Mouse (Mus musculus): Measurements from ENCODE around the gene Foxn4. TPM values are rescaled to one million over a fixed set of nuclear protein-coding genes. Genes with fewer than 3 reads are reported as not detected.

Foxn4 gene
- polyA plus RNA-seq, 1 experiment from 2014 or later, result not detected

DNA sequence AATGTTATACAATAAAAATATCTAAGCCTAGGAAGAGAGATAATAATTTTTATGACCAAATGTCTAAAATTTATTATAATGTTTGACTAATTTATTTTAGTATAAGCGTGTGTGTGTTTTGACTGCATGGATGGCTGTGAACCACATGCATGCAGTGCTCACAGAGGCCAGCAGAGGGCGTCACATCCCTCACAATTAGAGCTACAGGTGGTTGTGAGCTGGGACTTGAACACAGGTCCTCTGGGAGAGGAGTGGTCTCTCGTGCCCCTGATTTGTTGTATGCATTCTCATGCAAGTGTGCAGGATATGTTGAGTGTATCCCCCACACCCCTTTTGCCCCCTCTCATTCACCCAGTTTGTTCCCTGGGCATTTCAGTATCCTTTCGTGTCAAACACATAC lies 12.5 kb upstream of the Foxn4 start:
- Histone ChIP-seq H3K4me1 (ENCODE audit: control insufficient read depth in 2 of 2, insufficient read depth in 2 of 2, low read length in 2 of 2) (no peaks in the 10 kb centered on the region), H3K9me3 (ENCODE audit: control insufficient read depth, low read length) (no peaks in the 10 kb centered on the region), H3K36me3 (ENCODE audit: control insufficient read depth, insufficient read depth, low read length) (no peaks in the 10 kb centered on the region), H3K27ac (replicated peaks in 1 of 2; ENCODE audit: control insufficient read depth in 1 of 2, insufficient read depth in 1 of 2, low read depth in 2 of 2, low read length in 2 of 2) (no peak overlapping the region), H3K4me3 (ENCODE audit: control insufficient read depth in 1 of 2, insufficient read depth in 1 of 2, low read depth in 1 of 2, low read length in 2 of 2) (no peak overlapping the region), H3K27me3 (ENCODE audit: control insufficient read depth, insufficient read depth, low read length) (peaks cover 14% of the 10 kb centered on the region), H3K9ac (ENCODE audit: low read length) (no peak overlapping the region), H3K4me2 (ENCODE audit: low read length) (no peak overlapping the region)
- ATAC-seq (ENCODE audit: insufficient number of reproducible peaks, insufficient read depth, low FRiP score, low read depth), result no peak
- whole genome bisulfite sequencing, result 65% methylated on average over 4 of the region's 4 CpGs

DNA sequence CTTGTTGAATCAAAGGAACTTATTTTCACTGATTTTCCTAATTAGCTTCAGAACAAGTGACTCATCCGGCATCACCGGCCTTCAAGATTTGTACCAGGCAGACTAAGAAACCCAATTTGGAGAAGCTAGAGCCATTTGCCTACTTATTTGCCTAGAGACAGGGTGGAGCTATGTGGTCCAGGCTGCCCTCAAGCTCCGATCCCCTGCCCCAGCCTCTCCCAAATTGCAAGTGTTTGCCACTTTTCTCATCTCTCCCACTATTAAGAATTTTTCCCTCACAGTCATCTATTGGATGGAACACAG lies 11.7 kb upstream of the Foxn4 start:
- peaks cover 17% of the 10 kb centered on the region for H3K27me3 ChIP-seq (ENCODE audit: control insufficient read depth, insufficient read depth, low read length)
- no peak for ATAC-seq (ENCODE audit: insufficient number of reproducible peaks, insufficient read depth, low FRiP score, low read depth)

DNA sequence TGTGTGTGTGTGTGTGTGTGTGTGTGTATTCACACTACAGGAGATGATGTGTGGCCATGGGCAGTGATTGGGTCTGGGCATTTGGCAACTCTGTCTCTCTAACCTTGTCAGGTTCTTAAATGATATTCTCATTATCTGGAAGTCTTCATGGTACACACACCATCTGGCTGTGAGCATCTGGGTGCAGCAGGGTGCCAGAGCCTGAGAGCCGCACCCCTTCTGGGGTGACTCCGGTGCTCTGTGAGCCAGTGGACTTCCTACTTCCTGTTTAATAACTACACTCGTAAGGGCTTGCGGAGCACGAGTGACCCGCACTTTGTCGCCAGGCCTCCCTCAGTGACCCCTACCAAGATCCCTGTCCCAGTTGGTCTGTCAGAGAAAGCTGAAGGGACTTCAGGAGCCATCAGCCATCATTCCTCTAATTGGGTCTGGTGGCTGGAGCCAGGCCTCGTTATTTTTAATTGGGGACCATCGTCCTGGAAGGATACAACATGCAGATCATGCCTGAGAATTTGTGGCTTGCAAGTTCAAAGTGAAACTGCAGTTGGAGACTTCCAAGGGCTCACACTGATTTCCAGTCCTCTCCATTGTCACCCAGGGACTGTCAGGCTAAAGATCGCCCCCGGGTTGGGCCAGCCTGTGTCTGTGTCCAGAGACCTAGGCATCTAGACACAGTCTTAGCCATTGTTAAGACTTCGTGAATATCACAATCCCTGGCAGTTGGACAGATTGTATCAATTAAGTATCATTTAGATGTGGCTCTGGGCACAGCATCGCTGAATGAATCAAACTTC lies 11.2 kb upstream of the Foxn4 start:
- Histone ChIP-seq H3K27me3 (ENCODE audit: control insufficient read depth, insufficient read depth, low read length) (peaks cover 17% of the 10 kb centered on the region), H3K4me1 (ENCODE audit: control insufficient read depth in 2 of 2, insufficient read depth in 2 of 2, low read length in 2 of 2) (no peaks in the 10 kb centered on the region), H3K9me3 (ENCODE audit: control insufficient read depth, low read length) (no peaks in the 10 kb centered on the region), H3K4me2 (ENCODE audit: low read length) (no peak overlapping the region), H3K27ac (replicated peaks in 1 of 2; ENCODE audit: control insufficient read depth in 1 of 2, insufficient read depth in 1 of 2, low read depth in 2 of 2, low read length in 2 of 2) (no peak overlapping the region), H3K36me3 (ENCODE audit: control insufficient read depth, insufficient read depth, low read length) (no peaks in the 10 kb centered on the region), H3K4me3 (ENCODE audit: control insufficient read depth in 1 of 2, insufficient read depth in 1 of 2, low read depth in 1 of 2, low read length in 2 of 2) (no peak overlapping the region), H3K9ac (ENCODE audit: low read length) (no peak overlapping the region)
- ATAC-seq (ENCODE audit: insufficient number of reproducible peaks, insufficient read depth, low FRiP score, low read depth), result no peak
- WGBS, result 75% methylated on average over 13 of the region's 13 CpGs

More for the DNA sequence above, 11.7 kb upstream of the Foxn4 start:
- 84% methylated on average over 3 of the region's 3 CpGs for WGBS
- Histone ChIP-seq H3K4me2 (ENCODE audit: low read length) (no peak overlapping the region), H3K4me3 (ENCODE audit: control insufficient read depth in 1 of 2, insufficient read depth in 1 of 2, low read depth in 1 of 2, low read length in 2 of 2) (no peak overlapping the region), H3K36me3 (ENCODE audit: control insufficient read depth, insufficient read depth, low read length) (no peaks in the 10 kb centered on the region), H3K9ac (ENCODE audit: low read length) (no peak overlapping the region), H3K27ac (replicated peaks in 1 of 2; ENCODE audit: control insufficient read depth in 1 of 2, insufficient read depth in 1 of 2, low read depth in 2 of 2, low read length in 2 of 2) (no peak overlapping the region), H3K9me3 (ENCODE audit: control insufficient read depth, low read length) (no peaks in the 10 kb centered on the region), H3K4me1 (ENCODE audit: control insufficient read depth in 2 of 2, insufficient read depth in 2 of 2, low read length in 2 of 2) (no peaks in the 10 kb centered on the region)

DNA sequence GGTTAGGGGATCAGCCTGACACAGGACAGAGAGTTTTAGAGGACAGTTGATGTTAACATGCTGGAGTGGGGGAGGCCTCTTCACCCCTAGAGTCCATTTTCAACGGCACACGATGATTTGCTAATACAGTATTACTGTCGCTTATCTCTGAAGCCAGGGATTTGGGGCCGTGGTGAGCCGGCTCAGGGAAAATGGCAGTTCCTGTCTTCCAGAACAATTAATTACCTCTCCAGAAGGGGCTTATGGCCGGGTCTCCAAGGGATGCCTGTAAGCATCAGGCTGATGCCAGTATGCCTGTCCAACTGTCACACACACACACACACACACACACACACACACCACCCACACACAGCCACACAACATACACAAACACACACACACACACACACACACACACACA lies 8.7 kb upstream of the Foxn4 start:
- H3K27me3 ChIP-seq (ENCODE audit: control insufficient read depth, insufficient read depth, low read length), result peaks cover 26% of the 10 kb centered on the region
- no peak overlapping the region for H3K9ac ChIP-seq (ENCODE audit: low read length)
- no peaks in the 10 kb centered on the region for H3K9me3 ChIP-seq (ENCODE audit: control insufficient read depth, low read length)
- no peak for ATAC-seq (ENCODE audit: insufficient number of reproducible peaks, insufficient read depth, low FRiP score, low read depth)
- WGBS, result 35% methylated on average over 6 of the region's 6 CpGs
- H3K4me1 ChIP-seq (ENCODE audit: control insufficient read depth in 2 of 2, insufficient read depth in 2 of 2, low read length in 2 of 2), result no peaks in the 10 kb centered on the region
- no peak overlapping the region for H3K4me2 ChIP-seq (ENCODE audit: low read length)
- no peak overlapping the region for H3K4me3 ChIP-seq (ENCODE audit: control insufficient read depth in 1 of 2, insufficient read depth in 1 of 2, low read depth in 1 of 2, low read length in 2 of 2)
- no peak overlapping the region for H3K27ac ChIP-seq (replicated peaks in 1 of 2; ENCODE audit: control insufficient read depth in 1 of 2, insufficient read depth in 1 of 2, low read depth in 2 of 2, low read length in 2 of 2)
- H3K36me3 ChIP-seq (ENCODE audit: control insufficient read depth, insufficient read depth, low read length), result no peaks in the 10 kb centered on the region

DNA sequence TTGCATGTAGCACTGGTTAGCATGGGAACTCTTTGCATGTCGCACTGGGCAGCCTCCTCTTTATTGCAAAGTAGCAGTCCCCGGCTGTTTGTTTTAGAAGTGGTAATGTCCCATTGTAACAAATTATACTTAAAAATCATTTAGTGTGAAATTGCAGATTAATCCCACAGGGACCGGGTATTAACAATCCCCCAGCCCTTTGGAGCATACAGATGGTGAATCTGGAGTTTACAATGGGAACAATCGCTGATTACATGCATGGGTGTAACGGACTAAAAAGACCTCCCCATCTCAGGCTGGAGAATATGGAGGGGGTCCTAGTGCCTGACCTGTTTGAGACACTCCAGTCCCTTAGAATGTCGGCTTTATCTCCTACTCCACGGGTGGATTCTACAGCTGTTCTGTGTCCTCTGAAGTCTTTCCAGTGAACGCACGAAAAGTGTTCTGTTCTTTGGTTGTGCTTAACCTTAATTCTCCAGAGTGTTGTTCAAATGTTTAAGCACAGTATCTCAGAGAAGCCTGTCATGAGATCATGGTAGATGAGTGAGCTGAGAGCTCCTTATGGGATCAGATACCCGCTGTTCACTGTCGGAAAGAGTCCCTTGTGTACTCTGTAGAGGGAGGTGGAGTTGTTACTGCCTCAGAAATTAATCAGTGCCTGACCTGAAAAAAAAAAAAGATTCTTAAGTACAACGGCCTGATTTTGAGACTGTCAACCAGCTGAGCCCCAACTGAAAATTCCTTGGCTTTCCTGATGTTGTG lies 6.0 kb upstream of the Foxn4 start:
- H3K9ac ChIP-seq (ENCODE audit: low read length), result no peak overlapping the region
- peaks cover 53% of the 10 kb centered on the region for H3K27me3 ChIP-seq (ENCODE audit: control insufficient read depth, insufficient read depth, low read length)
- no peak overlapping the region for H3K27ac ChIP-seq (replicated peaks in 1 of 2; ENCODE audit: control insufficient read depth in 1 of 2, insufficient read depth in 1 of 2, low read depth in 2 of 2, low read length in 2 of 2)
- 47% methylated on average over 12 of the region's 12 CpGs for WGBS
- H3K4me3 ChIP-seq (ENCODE audit: control insufficient read depth in 1 of 2, insufficient read depth in 1 of 2, low read depth in 1 of 2, low read length in 2 of 2), result no peak overlapping the region
- H3K4me1 ChIP-seq (ENCODE audit: control insufficient read depth in 2 of 2, insufficient read depth in 2 of 2, low read length in 2 of 2), result no peaks in the 10 kb centered on the region
- ATAC-seq (ENCODE audit: insufficient number of reproducible peaks, insufficient read depth, low FRiP score, low read depth), result no peak
- H3K36me3 ChIP-seq (ENCODE audit: control insufficient read depth, insufficient read depth, low read length), result no peaks in the 10 kb centered on the region
- no peaks in the 10 kb centered on the region for H3K9me3 ChIP-seq (ENCODE audit: control insufficient read depth, low read length)
- H3K4me2 ChIP-seq (ENCODE audit: low read length), result no peak overlapping the region

DNA sequence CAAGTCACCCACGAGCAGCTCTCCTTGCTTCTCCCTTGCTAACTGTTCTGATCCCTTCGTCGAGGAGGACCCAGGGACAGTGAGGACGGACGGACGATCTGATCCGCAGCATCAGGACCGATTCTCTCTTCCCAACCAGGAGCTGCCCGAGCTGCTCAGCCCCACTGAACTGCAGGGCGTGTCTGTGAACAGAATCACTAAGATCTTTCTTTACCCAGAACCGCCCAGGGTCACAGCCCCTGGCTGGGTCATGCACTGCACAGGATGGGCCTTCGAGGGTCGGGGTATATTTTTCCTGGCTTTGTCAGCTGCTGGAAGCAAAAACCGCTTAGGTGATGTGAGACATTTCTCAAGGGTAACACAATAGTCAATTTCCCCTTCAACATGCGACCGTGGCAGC lies 2.4 kb upstream of the Foxn4 start:
- Histone ChIP-seq H3K36me3 (ENCODE audit: control insufficient read depth, insufficient read depth, low read length) (no peaks in the 10 kb centered on the region), H3K4me1 (ENCODE audit: control insufficient read depth in 2 of 2, insufficient read depth in 2 of 2, low read length in 2 of 2) (peaks cover 0 to 9% of the 10 kb centered on the region in 2 experiments; a peak in 3 of 4 replicates), H3K4me2 (ENCODE audit: low read length) (no peak overlapping the region), H3K4me3 (ENCODE audit: control insufficient read depth in 1 of 2, insufficient read depth in 1 of 2, low read depth in 1 of 2, low read length in 2 of 2) (no peak overlapping the region), H3K27me3 (ENCODE audit: control insufficient read depth, insufficient read depth, low read length) (peaks cover 88% of the 10 kb centered on the region), H3K9ac (ENCODE audit: low read length) (no peak overlapping the region), H3K27ac (replicated peaks in 1 of 2; ENCODE audit: control insufficient read depth in 1 of 2, insufficient read depth in 1 of 2, low read depth in 2 of 2, low read length in 2 of 2) (no peak overlapping the region), H3K9me3 (ENCODE audit: control insufficient read depth, low read length) (no peaks in the 10 kb centered on the region)
- WGBS, result 46% methylated on average over 16 of the region's 16 CpGs
- no peak for ATAC-seq (ENCODE audit: insufficient number of reproducible peaks, insufficient read depth, low FRiP score, low read depth)

DNA sequence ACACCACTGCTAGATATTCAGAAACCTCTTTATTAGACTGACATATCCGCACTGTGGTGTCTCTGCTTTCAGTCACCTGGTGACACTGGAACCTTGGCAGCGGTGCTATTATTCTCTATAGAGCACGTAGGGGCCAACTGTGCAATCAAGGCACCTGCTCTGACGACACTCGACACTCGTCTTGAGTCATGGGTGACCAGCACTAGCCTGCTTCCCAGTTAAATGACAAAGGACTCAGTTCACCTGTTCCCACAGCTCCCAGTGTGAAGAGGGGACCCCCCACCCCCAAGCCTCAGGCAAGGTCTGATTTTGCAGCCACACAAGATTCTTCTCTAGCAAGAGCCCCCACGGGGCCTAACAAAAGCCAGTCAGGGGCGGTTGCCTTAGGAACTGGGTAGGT lies 1.7 kb upstream of the Foxn4 start:
- Histone ChIP-seq H3K36me3 (ENCODE audit: control insufficient read depth, insufficient read depth, low read length) (no peaks in the 10 kb centered on the region), H3K4me3 (ENCODE audit: control insufficient read depth in 1 of 2, insufficient read depth in 1 of 2, low read depth in 1 of 2, low read length in 2 of 2) (no peak overlapping the region), H3K4me1 (ENCODE audit: control insufficient read depth in 2 of 2, insufficient read depth in 2 of 2, low read length in 2 of 2) (peaks cover 0 to 9% of the 10 kb centered on the region in 2 experiments; a peak in 3 of 4 replicates), H3K4me2 (ENCODE audit: low read length) (no peak overlapping the region), H3K27me3 (ENCODE audit: control insufficient read depth, insufficient read depth, low read length) (peaks cover 93% of the 10 kb centered on the region), H3K27ac (replicated peaks in 1 of 2; ENCODE audit: control insufficient read depth in 1 of 2, insufficient read depth in 1 of 2, low read depth in 2 of 2, low read length in 2 of 2) (no peak overlapping the region), H3K9ac (ENCODE audit: low read length) (no peak overlapping the region), H3K9me3 (ENCODE audit: control insufficient read depth, low read length) (no peaks in the 10 kb centered on the region)
- ATAC-seq (ENCODE audit: insufficient number of reproducible peaks, insufficient read depth, low FRiP score, low read depth), result no peak
- WGBS, result 30% methylated on average over 8 of the region's 8 CpGs
